Mouse (Mus musculus) limb, embryonic 14.5 days (tissue): ENCODE results near the gene Clstn2. TPM values are rescaled to one million over a fixed set of nuclear protein-coding genes. Genes with fewer than 3 reads are reported as not detected.

Experiments
- ATAC-seq: fragments of 200-750 bp; cut with Nextera tagmentation; 2 replicates; pipeline ENCODE4 v1.8.0; 2017; ENCODE audit warnings: low read depth, moderate number of reproducible peaks, moderate TSS enrichment; ENCODE audit not compliant: low FRiP score
- DNase-seq: peaks from one replicate; pipeline ENCODE4 v3.0.0-alpha.2; 2015; ENCODE audit warnings: low spot score
- H3K27ac ChIP-seq: fragments of 300-500 bp; sonication (generic); replicated peaks from 2 replicates; pipeline ENCODE4 v1.5.1; 2014; ENCODE audit warnings: low read depth, mild to moderate bottlenecking, low read length, moderate library complexity, mixed read lengths
- H3K27me3 ChIP-seq: fragments of 300-500 bp; sonication (generic); 2 replicates; pipeline ENCODE4 v1.6.1; 2014; ENCODE audit warnings: low read length, mixed read lengths; ENCODE audit not compliant: control insufficient read depth, insufficient read depth
- H3K36me3 ChIP-seq: fragments of 300-500 bp; sonication (generic); 2 replicates; pipeline ENCODE4 v1.6.1; 2014; ENCODE audit warnings: mild to moderate bottlenecking, low read length, moderate library complexity, mixed read lengths; ENCODE audit not compliant: control insufficient read depth, insufficient read depth
- H3K4me1 ChIP-seq: fragments of 300-500 bp; sonication (generic); 2 replicates; pipeline ENCODE4 v1.6.1; 2014; ENCODE audit warnings: antibody characterized with exemption, low read length, mixed read lengths; ENCODE audit not compliant: control insufficient read depth, insufficient read depth
- H3K4me2 ChIP-seq: fragments of 300-500 bp; sonication (generic); replicated peaks from 2 replicates; pipeline ENCODE4 v1.6.1; 2014; ENCODE audit warnings: low read depth, mild to moderate bottlenecking, low read length, moderate library complexity; ENCODE audit not compliant: severe bottlenecking
- H3K4me3 ChIP-seq: fragments of 300-500 bp; sonication (generic); replicated peaks from 2 replicates; pipeline ENCODE4 v1.5.1; 2014; ENCODE audit warnings: low read length
- H3K9ac ChIP-seq: fragments of 300-500 bp; sonication (generic); 2 replicates; pipeline ENCODE4 v1.6.1; 2014; ENCODE audit warnings: mild to moderate bottlenecking, low read depth, low read length, moderate library complexity; ENCODE audit not compliant: severe bottlenecking
- H3K9me3 ChIP-seq: fragments of 300-500 bp; sonication (generic); 2 replicates; pipeline ENCODE4 v1.6.1; 2016; ENCODE audit warnings: low read length; ENCODE audit not compliant: control insufficient read depth
- POLR2A ChIP-seq: fragments of 200-500 bp; IDR thresholded peaks from 2 replicates; pipeline ENCODE4 v1.8.0; 2012; ENCODE audit warnings: inconsistent platforms, mild to moderate bottlenecking, moderate library complexity, borderline replicate concordance; ENCODE audit not compliant: insufficient read depth, insufficient read length; ENCODE audit errors: extremely low read depth
- WGBS: fragments of 180-500 bp; shearing (Covaris S2); extraction: QIAGEN DNeasy Blood & Tissue Kit; methylation state at CpG from one replicate; pipeline ENCODE4 v1.1.7; 2014; 5-methylcytosine and 5-hydroxymethylcytosine counted together
- polyA plus RNA-seq, 2 experiments: library from polyadenylated mRNA; depleted of rRNA in 1 of 2; stranded (reverse) in 1 of 2; unstranded in 1 of 2; fragments of >200 nt; fragmentation: Nextera tagmentation in 1 of 2; extraction: Ambion mirVana in 1 of 2; gene quantifications; 2 replicates each; pipeline versions ENCODE4 v1.2.1 to v1.2.3; 2012 to 2014

The Clstn2 gene
- polyA plus RNA-seq, 2 experiments: 4.1 to 8.4 TPM

GRCm38 (mm10) chr9:97699020-97699419, 334.0 kb downstream of the Clstn2 start:
- H3K27ac ChIP-seq: no peak overlapping the region
- ATAC-seq (no peak), DNase-seq (no peak)
- no peaks in the 10 kb centered on the region for H3K9me3 ChIP-seq
- H3K36me3 ChIP-seq: no peaks in the 10 kb centered on the region
- no peak overlapping the region for H3K9ac ChIP-seq
- H3K27me3 ChIP-seq: no peaks in the 10 kb centered on the region
- H3K4me1 ChIP-seq: no peaks in the 10 kb centered on the region
- TF ChIP-seq POLR2A: no peak
- no peak overlapping the region for H3K4me3 ChIP-seq
- no peak overlapping the region for H3K4me2 ChIP-seq
- 72% methylated on average over 2 of the region's 2 CpGs for WGBS

GRCm38 (mm10) chr9:97698071-97698470, 334.9 kb downstream of the Clstn2 start:
- WGBS: 89% methylated on average over 10 of the region's 10 CpGs
- DNase-seq (no peak), ATAC-seq (no peak)

GRCm38 (mm10) chr9:97696655-97697235, 336.2 kb downstream of the Clstn2 start:
- TF ChIP-seq POLR2A: no peak
- no peak overlapping the region for H3K4me2 ChIP-seq
- H3K4me3 ChIP-seq: no peak overlapping the region
- H3K27ac ChIP-seq: no peak overlapping the region
- ATAC-seq (no peak), DNase-seq (no peak)
- H3K9ac ChIP-seq: no peak overlapping the region
- no peaks in the 10 kb centered on the region for H3K27me3 ChIP-seq
- no peaks in the 10 kb centered on the region for H3K36me3 ChIP-seq
- 65% methylated on average over 5 of the region's 5 CpGs for WGBS
- no peaks in the 10 kb centered on the region for H3K4me1 ChIP-seq
- H3K9me3 ChIP-seq: no peaks in the 10 kb centered on the region

More at GRCm38 (mm10) chr9:97698071-97698470, 334.9 kb downstream of the Clstn2 start:
- Histone ChIP-seq H3K27me3 (no peaks in the 10 kb centered on the region), H3K9me3 (no peaks in the 10 kb centered on the region), H3K4me3 (no peak overlapping the region), H3K9ac (no peak overlapping the region), H3K27ac (no peak overlapping the region), H3K4me2 (no peak overlapping the region), H3K36me3 (no peaks in the 10 kb centered on the region), H3K4me1 (no peaks in the 10 kb centered on the region)
- no peak for TF ChIP-seq POLR2A

GRCm38 (mm10) chr9:97695278-97695677, 337.7 kb downstream of the Clstn2 start:
- Histone ChIP-seq H3K9ac (no peak overlapping the region), H3K36me3 (no peaks in the 10 kb centered on the region), H3K27ac (no peak overlapping the region), H3K27me3 (no peaks in the 10 kb centered on the region), H3K4me3 (no peak overlapping the region), H3K4me2 (no peak overlapping the region), H3K9me3 (no peaks in the 10 kb centered on the region), H3K4me1 (no peaks in the 10 kb centered on the region)
- 61% methylated on average over 1 of the region's 1 CpGs for WGBS
- TF ChIP-seq POLR2A: no peak
- ATAC-seq (no peak), DNase-seq (no peak)

GRCm38 (mm10) chr9:97686826-97687425, 346.1 kb downstream of the Clstn2 start:
- ATAC-seq: no peak
- 64% methylated on average over 4 of the region's 4 CpGs for WGBS
- DNase-seq: no peak
- Histone ChIP-seq H3K27ac (no peak overlapping the region), H3K4me3 (no peak overlapping the region), H3K36me3 (no peaks in the 10 kb centered on the region), H3K9ac (no peak overlapping the region), H3K27me3 (no peaks in the 10 kb centered on the region), H3K4me2 (no peak overlapping the region), H3K9me3 (no peaks in the 10 kb centered on the region), H3K4me1 (peaks cover 3% of the 10 kb centered on the region; the same call in 1 of the 2 replicates)
- no peak for TF ChIP-seq POLR2A

GRCm38 (mm10) chr9:97685664-97686063, 347.3 kb downstream of the Clstn2 start:
- H3K4me2 ChIP-seq: no peak overlapping the region
- no peak for ATAC-seq
- no peak overlapping the region for H3K9ac ChIP-seq
- no peak overlapping the region for H3K4me3 ChIP-seq
- no peaks in the 10 kb centered on the region for H3K9me3 ChIP-seq
- WGBS: 71% methylated on average over 4 of the region's 4 CpGs
- no peaks in the 10 kb centered on the region for H3K27me3 ChIP-seq
- H3K4me1 ChIP-seq: peaks cover 3% of the 10 kb centered on the region; the same call in 1 of the 2 replicates
- no peak for TF ChIP-seq POLR2A
- no peak for DNase-seq
- H3K36me3 ChIP-seq: no peaks in the 10 kb centered on the region
- H3K27ac ChIP-seq: no peak overlapping the region
